Mouse (Mus musculus) lung, adult 2 months (tissue): ENCODE data around the gene Fdx1. TPM values are rescaled to one million over a fixed set of nuclear protein-coding genes. Genes with fewer than 3 reads are reported as not detected.

Experiments
- DNase-seq: peaks from one replicate; pipeline ENCODE4 v3.0.0; 2022
- H3K4me1 ChIP-seq: fragments of 200-500 bp; 2 replicates; pipeline ENCODE4 v1.6.1; 2011; ENCODE audit warnings: low read length; ENCODE audit not compliant: control insufficient read depth, insufficient read depth
- H3K4me3 ChIP-seq: fragments of 200-500 bp; replicated peaks from 2 replicates; pipeline ENCODE3; 2011; ENCODE audit warnings: low read depth, mild to moderate bottlenecking, control low read depth, low read length; ENCODE audit errors: extremely low read depth
- CTCF ChIP-seq: fragments of 200-500 bp; IDR thresholded peaks from 2 replicates; pipeline ENCODE4 v1.5.1; 2011; ENCODE audit warnings: mild to moderate bottlenecking, low read length, control low read depth; ENCODE audit not compliant: insufficient read depth
- POLR2A ChIP-seq: fragments of 200-500 bp; IDR thresholded peaks from 2 replicates; pipeline ENCODE4 v1.6.1; 2011; ENCODE audit warnings: low read depth, mild to moderate bottlenecking, control low read depth, low read length, borderline replicate concordance; ENCODE audit errors: extremely low read depth
- WGBS: fragments of 180-500 bp; shearing (Covaris S2); methylation state at CpG from one replicate; pipeline ENCODE4 v1.1.7; 2018; 5-methylcytosine and 5-hydroxymethylcytosine counted together
- polyA plus RNA-seq: library from polyadenylated mRNA; depleted of rRNA; stranded (reverse); fragments of >200 nt; gene quantifications from 2 replicates; pipeline ENCODE4 v1.2.3, GENCODE M21; 2012

Gene Fdx1
- polyA plus RNA-seq, 1 experiment = 106 TPM

GRCm38 (mm10) chr9:51993486-51994275 is 30.3 kb upstream of the Fdx1 start:
- Histone ChIP-seq H3K4me3 (no peak overlapping the region), H3K4me1 (no peaks in the 10 kb centered on the region; the same call in 1 of the 2 replicates)
- peak; percentile 32 for DNase-seq
- WGBS = 74% methylated on average over 4 of the region's 4 CpGs
- no peak for TF ChIP-seq POLR2A
- peak; percentile 44 for TF ChIP-seq CTCF

- TF ChIP-seq CTCF = no peak
- TF ChIP-seq POLR2A = no peak
- WGBS = 17% methylated on average over 2 of the region's 2 CpGs
- no peaks in the 10 kb centered on the region; the same call in 1 of the 2 replicates for H3K4me1 ChIP-seq
- H3K4me3 ChIP-seq = no peak overlapping the region
- no peak for DNase-seq
Measured at GRCm38 (mm10) chr9:51991241-51991876, 28.0 kb upstream of the Fdx1 start.

GRCm38 (mm10) chr9:51990828-51991227 is 27.5 kb upstream of the Fdx1 start:
- Histone ChIP-seq H3K4me3 (no peak overlapping the region), H3K4me1 (no peaks in the 10 kb centered on the region; the same call in 1 of the 2 replicates)
- DNase-seq = peak; percentile 65
- peak; percentile 39 for TF ChIP-seq CTCF
- no peak for TF ChIP-seq POLR2A
- 10% methylated on average over 2 of the region's 2 CpGs for WGBS

- no peaks in the 10 kb centered on the region; the same call in 1 of the 2 replicates for H3K4me1 ChIP-seq
- H3K4me3 ChIP-seq = no peak overlapping the region
- TF ChIP-seq CTCF = no peak
- TF ChIP-seq POLR2A = no peak
- no peak for DNase-seq
- WGBS = 57% methylated on average over 11 of the region's 11 CpGs
Measured at GRCm38 (mm10) chr9:51985493-51986099, 22.2 kb upstream of the Fdx1 start.

- no peak for TF ChIP-seq CTCF
- TF ChIP-seq POLR2A = no peak
- no peak for DNase-seq
- 45% methylated on average over 1 of the region's 1 CpGs for WGBS
- no peaks in the 10 kb centered on the region; the same call in 1 of the 2 replicates for H3K4me1 ChIP-seq
- no peak overlapping the region for H3K4me3 ChIP-seq
Measured at GRCm38 (mm10) chr9:51981131-51981530, 17.8 kb upstream of the Fdx1 start.

- Histone ChIP-seq H3K4me1 (no peaks in the 10 kb centered on the region), H3K4me3 (no peak overlapping the region)
- DNase-seq = no peak
- 94% methylated on average over 6 of the region's 6 CpGs for WGBS
- TF ChIP-seq CTCF (no peak), POLR2A (no peak)
Measured at GRCm38 (mm10) chr9:51979301-51979700, 15.9 kb upstream of the Fdx1 start.

GRCm38 (mm10) chr9:51978545-51979259 is 15.3 kb upstream of the Fdx1 start:
- Histone ChIP-seq H3K4me3 (no peak overlapping the region), H3K4me1 (no peaks in the 10 kb centered on the region)
- DNase-seq = no peak
- TF ChIP-seq POLR2A = no peak
- WGBS = 83% methylated on average over 6 of the region's 6 CpGs

- no peak for TF ChIP-seq POLR2A
- TF ChIP-seq CTCF = peak; percentile 80
- WGBS = 38% methylated on average over 5 of the region's 5 CpGs
- DNase-seq = peak; percentile 82
Measured at GRCm38 (mm10) chr9:51977439-51978000, 14.2 kb upstream of the Fdx1 start.

GRCm38 (mm10) chr9:51974871-51975270 is 11.5 kb upstream of the Fdx1 start:
- no peak for TF ChIP-seq CTCF
- no peak for TF ChIP-seq POLR2A
- 62% methylated on average over 4 of the region's 4 CpGs for WGBS
- Histone ChIP-seq H3K4me3 (no peak overlapping the region), H3K4me1 (no peaks in the 10 kb centered on the region)
- DNase-seq = no peak

More at GRCm38 (mm10) chr9:51977439-51978000, 14.2 kb upstream of the Fdx1 start:
- H3K4me3 ChIP-seq = no peak overlapping the region
- no peaks in the 10 kb centered on the region for H3K4me1 ChIP-seq
